Mouse (Mus musculus) liver, postnatal 0 days (tissue): Measurements from ENCODE around the gene Fbxo21.

Experiments used
- CTCF ChIP-seq: sonication (generic); IDR thresholded peaks from 2 replicates; pipeline ENCODE4 v1.5.1; 2016; ENCODE audit warnings: antibody characterized with exemption, low read depth
- EP300 ChIP-seq: IDR thresholded peaks from 2 replicates; pipeline ENCODE4 v1.6.1; 2016; ENCODE audit warnings: antibody characterized with exemption, low read depth, mild to moderate bottlenecking

DNA sequence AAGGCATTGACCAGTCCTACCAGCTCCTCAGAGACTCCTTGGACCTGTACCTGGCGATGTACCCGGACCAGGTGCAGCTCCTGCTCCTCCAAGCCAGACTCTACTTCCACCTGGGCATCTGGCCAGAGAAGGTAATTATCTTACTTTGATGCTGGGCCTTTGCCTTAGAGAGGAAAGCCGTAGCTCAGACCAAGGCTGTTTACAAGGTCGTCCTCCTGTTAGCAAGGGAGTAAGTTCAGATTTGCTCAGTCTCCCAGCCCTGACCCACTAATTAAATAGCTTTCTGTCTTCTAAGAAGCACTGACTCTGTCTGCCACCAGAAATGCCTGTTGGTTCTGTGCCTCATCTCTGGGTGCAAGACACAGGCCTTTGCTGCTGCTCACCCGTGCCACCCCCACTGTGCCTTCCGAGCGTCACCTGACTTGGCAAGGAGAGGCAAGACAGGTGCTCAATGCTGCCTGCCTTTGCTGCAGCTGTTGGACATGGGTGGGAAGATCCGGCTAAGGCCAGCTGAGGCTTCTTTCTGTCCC is 18.9 kb downstream of the Fbxo21 start:
- TF ChIP-seq CTCF (no peak), EP300 (no peak)
